Mouse (Mus musculus): ENCODE data around the gene Rgma.

The Rgma gene

DNA sequence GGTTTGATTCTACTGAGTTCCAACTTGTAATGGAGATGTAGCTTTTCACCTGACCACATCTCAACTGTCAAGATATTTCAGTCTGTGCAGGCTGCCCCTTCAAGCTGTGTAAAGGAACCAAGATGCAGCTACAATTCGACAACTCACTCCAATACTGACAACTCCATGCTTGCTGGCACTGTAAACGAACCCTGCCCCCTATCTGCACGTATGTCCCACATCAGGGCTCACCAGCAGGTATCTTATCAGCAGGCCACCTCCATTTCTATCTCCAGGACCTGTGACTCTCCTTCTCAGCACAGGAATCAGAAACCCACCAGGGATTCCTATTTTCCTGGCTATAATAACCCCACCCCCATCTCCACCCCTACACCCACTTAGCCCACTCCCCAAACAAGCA lies 53.2 kb downstream of the Rgma start:
- in situ Hi-C loops (cut with MboI, MseI) = loop anchor here (5.0 to 10.0 kb wide), 2 partner anchors 1036 to 1166 kb away; no protein-coding TSS in a partner anchor

DNA sequence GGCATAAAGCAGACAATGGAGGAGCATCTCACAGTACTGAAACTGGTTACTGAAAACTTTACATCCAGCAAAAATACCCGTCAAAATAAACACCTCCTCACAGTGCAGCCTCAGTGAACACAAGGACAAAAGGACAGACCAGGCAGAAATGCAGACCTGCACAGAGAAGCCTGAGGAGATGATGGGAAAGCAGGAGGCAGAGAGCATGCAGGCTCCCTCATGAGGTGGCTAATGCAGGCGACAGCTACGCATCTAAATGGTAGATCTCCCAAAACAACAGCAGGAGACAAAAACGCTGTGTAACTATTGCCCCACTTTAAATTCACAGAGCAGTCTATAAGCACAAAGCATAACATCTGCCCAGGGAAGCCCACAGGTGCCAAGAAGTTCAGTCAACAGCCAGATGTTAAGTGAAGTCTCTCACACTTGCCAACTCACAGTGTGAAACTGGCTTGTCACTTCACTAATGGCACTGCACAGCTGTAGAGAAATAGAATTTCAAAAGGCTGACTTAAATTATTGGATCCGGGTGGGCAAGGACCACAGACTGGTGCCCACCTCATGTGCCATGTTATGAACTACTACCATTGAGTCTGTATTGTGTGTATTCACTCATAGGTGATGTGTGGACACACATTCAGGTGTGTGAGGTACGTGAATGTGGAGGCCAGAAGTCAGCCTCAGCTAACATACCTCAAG lies 58.5 kb downstream of the Rgma start:
- in situ Hi-C loops (cut with MboI, MseI) = no loop called here

DNA sequence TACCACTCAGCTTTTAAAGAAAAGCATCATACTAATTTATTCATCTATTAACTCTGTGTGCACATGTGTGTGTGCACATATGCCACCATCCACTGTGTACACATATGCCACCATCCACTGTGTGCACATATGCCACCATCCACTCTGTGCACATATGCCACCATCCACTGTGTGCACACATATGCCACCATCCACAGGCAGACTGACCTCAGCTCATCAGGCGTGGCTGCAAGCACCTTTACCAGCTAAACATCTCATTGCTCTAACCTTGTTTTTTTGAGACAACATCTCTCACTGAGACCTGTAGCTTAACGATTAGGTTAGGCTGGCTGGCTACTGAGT lies 59.0 kb downstream of the Rgma start:
- in situ Hi-C loops (cut with MboI, MseI) = no loop called here

DNA sequence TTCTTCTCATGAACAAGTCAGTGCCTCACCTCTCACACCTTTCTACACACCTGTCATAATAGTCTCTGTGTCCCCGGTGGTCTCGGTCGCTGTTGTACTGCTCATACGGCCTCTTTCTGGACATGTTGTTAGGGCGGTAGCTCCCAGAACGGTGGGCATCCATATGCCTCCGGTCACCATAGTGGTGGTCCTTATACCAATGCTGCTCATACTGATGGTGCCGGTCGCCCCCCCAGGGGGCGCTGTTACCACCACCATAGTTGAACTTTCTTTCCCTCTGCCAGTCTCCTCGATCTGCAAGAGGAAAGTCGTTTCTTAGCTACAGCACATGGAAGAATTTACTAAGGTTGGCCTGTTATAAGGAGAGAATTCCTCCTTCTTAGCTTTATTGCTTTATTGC lies 60.4 kb downstream of the Rgma start:
- in situ Hi-C loops (cut with MboI, MseI) = no loop called here

DNA sequence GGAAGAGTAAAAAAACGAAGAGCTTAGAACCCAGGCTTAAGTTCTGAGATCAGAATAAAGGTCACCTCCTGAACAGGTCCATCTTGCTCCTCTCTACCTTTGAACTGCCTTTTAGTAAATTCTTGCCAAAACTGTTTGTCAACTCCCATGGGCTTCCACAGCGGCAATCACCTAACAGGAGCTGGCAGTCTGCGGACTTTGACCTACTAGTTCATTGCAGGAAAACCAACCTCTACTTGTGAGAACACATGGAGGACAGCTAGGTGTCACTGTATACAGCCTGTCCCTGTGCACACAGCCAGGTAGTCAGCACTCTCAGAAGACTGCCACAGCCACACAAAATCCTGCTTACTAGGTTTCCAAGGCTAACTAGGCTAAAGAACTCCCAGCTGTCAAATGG lies 66.5 kb downstream of the Rgma start:
- in situ Hi-C loops (cut with MboI, MseI) = no loop called here

DNA sequence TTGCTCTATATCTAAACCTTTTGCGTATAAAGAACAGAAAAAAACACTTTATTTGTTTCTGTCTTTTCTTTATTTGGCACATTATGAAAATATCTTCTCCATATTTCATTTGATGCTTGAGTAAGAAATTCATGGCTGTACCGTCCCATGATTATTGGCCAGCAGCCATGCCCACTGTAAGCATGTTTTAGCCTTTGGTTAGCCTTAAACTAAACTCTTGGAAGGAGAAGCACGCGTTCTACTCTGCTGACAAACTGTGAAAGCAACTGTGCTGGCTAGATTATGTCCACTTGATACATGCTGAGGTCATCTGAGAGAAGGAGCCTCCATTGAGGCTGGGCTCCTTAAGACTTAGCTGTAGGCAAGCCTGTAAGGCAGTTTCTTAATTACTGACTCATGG lies 66.9 kb downstream of the Rgma start:
- in situ Hi-C loops (cut with MboI, MseI) = no loop called here

DNA sequence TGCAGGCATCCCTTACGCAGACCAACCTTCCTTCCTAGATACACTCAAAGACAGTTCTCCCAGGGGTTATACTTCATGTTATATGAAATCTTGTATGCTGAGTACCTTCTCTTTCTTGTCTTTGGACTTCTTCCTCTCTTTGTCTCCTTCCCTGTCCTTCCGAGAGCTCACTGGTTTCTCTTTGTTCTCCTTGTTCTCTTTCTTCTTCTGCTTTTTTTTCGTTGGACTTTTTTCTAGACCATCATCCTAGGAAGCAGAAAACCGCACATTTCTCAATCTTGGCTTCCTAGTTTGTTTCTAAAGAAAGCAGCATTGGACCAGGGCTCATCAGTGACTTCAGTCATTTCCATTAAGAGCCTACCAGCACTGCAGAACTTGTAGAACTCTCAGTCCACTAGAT lies 76.3 kb downstream of the Rgma start:
- in situ Hi-C loops (cut with MboI, MseI) = no loop called here

DNA sequence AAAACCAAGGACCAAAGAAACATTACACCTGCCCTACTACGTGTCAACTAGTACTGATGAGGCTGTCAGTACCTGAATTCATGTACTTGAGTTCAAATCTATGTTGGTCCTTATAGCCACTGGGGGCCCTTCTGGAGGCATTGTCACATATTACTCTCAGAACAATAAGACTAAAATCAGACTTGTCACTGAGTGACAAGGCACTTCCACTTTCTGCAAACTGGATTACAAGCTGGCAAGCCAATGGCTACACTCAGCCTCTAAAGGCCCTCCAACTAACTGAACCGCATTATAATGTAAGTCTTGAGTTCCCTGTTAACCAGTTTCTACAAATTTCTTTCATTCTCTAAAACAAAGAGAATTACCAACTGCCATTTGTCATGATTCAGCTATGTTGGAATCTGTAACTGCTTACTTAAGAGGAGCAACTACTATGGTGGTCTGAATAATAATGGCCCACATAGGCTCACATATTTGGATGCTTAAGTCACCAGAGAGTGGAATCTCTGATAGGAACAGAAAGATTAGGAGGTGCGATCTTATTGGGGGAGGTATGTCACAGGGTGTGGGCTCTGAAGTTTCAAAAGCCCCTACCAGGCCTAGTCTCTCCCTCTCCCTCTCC lies 77.0 kb downstream of the Rgma start:
- in situ Hi-C loops (cut with MboI, MseI) = no loop called here

DNA sequence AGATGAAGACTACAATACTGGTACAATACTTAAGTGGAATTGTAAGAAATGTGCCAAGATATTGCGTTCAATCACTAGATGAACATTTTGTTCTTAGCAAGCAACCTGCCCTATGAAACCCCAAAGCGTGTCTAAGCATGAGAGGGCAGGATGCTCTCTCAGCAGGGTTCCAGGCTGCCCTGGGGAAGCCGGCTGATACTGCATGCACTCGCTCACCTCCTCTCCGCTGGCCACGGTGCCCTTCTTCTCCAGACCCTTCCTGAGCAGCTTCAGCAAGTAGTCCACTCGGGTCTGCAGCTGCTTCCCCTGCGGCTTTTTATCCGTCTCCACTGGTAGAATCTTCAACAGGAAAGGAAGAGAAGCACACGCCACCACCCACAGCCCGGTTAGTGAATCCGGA lies 78.8 kb downstream of the Rgma start:
- in situ Hi-C loops (cut with MboI, MseI) = no loop called here

DNA sequence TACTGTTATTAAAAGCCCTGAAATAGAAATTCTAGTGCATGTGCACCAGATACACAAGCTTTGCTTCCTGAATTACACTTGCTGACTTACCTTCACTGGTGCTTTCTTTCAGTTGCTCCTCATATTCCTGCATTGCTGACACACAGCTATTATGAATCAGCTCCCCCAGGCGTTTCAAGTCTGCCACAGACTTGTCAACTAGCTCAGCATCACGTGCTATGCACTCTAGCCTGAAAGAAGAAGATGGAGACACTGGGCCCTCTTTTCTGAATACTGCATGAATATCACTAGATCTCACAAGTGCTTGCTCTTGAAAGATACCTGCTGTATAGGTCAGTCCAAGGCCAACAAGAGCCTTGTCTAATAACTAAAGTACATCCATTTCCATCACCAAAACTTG lies 88.2 kb downstream of the Rgma start:
- in situ Hi-C loops (cut with MboI, MseI) = loop anchor here (5.0 kb wide), 1 partner anchor 39 kb away; no protein-coding TSS in a partner anchor

DNA sequence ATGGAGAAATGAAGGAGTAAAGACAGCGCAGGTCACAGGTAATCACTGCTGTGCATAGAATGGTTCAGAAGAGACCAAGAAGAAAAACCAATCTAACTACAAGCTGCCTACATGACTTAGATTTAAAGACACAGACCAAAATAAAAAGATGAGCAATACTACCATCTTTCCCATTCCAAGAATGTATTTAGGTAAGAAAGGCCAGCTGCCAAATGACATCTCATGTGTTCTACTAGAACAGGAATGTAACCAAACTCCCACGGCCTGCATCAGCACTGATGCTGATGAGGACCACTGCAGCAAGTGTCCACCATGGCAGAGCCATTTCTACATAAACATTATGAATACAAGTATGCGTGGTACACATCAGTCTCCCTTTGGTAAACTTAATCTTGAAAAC lies 92.4 kb downstream of the Rgma start:
- in situ Hi-C loops (cut with MboI, MseI) = no loop called here
